Mouse (Mus musculus) heart, postnatal 0 days (tissue): ENCODE data around the gene Pik3c2b. TPM values are rescaled to one million over a fixed set of nuclear protein-coding genes. Genes with fewer than 3 reads are reported as not detected.

Experiments used
- ATAC-seq: fragments of 200-750 bp; cut with Nextera tagmentation; 2 replicates; pipeline ENCODE4 v1.8.0; 2017; ENCODE audit warnings: low read depth, moderate number of reproducible peaks, moderate library complexity; ENCODE audit not compliant: insufficient read depth
- DNase-seq: peaks from one replicate; pipeline ENCODE4 v3.0.0-alpha.2; 2016; ENCODE audit warnings: low spot score
- H3K27ac ChIP-seq: fragments of 300-500 bp; sonication (generic); 2 replicates; pipeline ENCODE4 v1.5.1; 2014; ENCODE audit warnings: low read depth, mild to moderate bottlenecking
- H3K27me3 ChIP-seq: fragments of 300-500 bp; sonication (generic); 2 replicates; pipeline ENCODE4 v1.6.1; 2014; ENCODE audit warnings: low read length, mixed read lengths; ENCODE audit not compliant: control insufficient read depth, insufficient read depth
- H3K36me3 ChIP-seq: fragments of 300-500 bp; sonication (generic); replicated peaks from 2 replicates; pipeline ENCODE4 v1.6.1; 2014; ENCODE audit warnings: low read length, mixed read lengths; ENCODE audit not compliant: control insufficient read depth, insufficient read depth
- H3K4me1 ChIP-seq: fragments of 300-500 bp; sonication (generic); 2 replicates; pipeline ENCODE4 v1.6.1; 2014; ENCODE audit warnings: antibody characterized with exemption; ENCODE audit not compliant: control insufficient read depth, insufficient read depth
- H3K4me2 ChIP-seq: fragments of 300-500 bp; sonication (generic); 2 replicates; pipeline ENCODE4 v1.6.1; 2014; ENCODE audit warnings: low read depth, mild to moderate bottlenecking, low read length, moderate library complexity
- H3K4me3 ChIP-seq: fragments of 300-500 bp; sonication (generic); 2 replicates; pipeline ENCODE4 v1.5.1; 2014; ENCODE audit warnings: low read depth, low read length
- H3K9ac ChIP-seq: fragments of 300-500 bp; sonication (generic); replicated peaks from 2 replicates; pipeline ENCODE4 v1.6.1; 2014; ENCODE audit warnings: low read depth, low read length, mixed read lengths
- H3K9me3 ChIP-seq: fragments of 300-500 bp; sonication (generic); replicated peaks from 2 replicates; pipeline ENCODE4 v1.6.1; 2016; ENCODE audit warnings: low read length; ENCODE audit not compliant: control insufficient read depth
- CTCF ChIP-seq: IDR thresholded peaks from 2 replicates; pipeline ENCODE4 v1.5.1; 2016; ENCODE audit warnings: antibody characterized with exemption, control low read depth, low read depth
- EP300 ChIP-seq: IDR thresholded peaks from 2 replicates; pipeline ENCODE4 v1.6.1; 2016; ENCODE audit warnings: antibody characterized with exemption, low read depth
- WGBS: fragments of 180-500 bp; shearing (Covaris S2); extraction: QIAGEN DNeasy Blood & Tissue Kit; methylation state at CpG from one replicate; pipeline ENCODE4 v1.1.7; 2014; 5-methylcytosine and 5-hydroxymethylcytosine counted together
- polyA plus RNA-seq: library from polyadenylated mRNA; unstranded; fragments of >200 nt; fragmentation: Nextera tagmentation; extraction: Ambion mirVana; gene quantifications from 2 replicates; pipeline ENCODE4 v1.2.1, GENCODE M21; 2015
- total RNA-seq: library from RNA; depleted of rRNA; stranded (reverse); fragments of >200 nt; gene quantifications from 2 replicates; pipeline ENCODE4 v1.2.3, GENCODE M21; 2014; ENCODE audit warnings: low replicate concordance

Gene Pik3c2b
- total and polyA plus RNA-seq, 2 experiments from 2014 or later = 7.8 to 16.3 TPM

- no peaks in the 10 kb centered on the region for H3K9me3 ChIP-seq
- H3K27ac ChIP-seq = no peak overlapping the region
- no peak overlapping the region for H3K4me3 ChIP-seq
- DNase-seq (no peak), ATAC-seq (no peak)
- no peak overlapping the region for H3K9ac ChIP-seq
- no peaks in the 10 kb centered on the region for H3K27me3 ChIP-seq
- H3K4me2 ChIP-seq = peak overlapping the region; percentile 14
- no peak for TF ChIP-seq EP300
- no peak for TF ChIP-seq CTCF
- H3K36me3 ChIP-seq = no peaks in the 10 kb centered on the region
- H3K4me1 ChIP-seq = peaks cover 22% of the 10 kb centered on the region
- WGBS = 41% methylated on average over 2 of the region's 2 CpGs
Observed at GRCm38 (mm10) chr1:133048690-133049089, 3.2 kb downstream of the Pik3c2b start.

- no peak overlapping the region for H3K27ac ChIP-seq
Observed at GRCm38 (mm10) chr1:133050001-133050431, 4.5 kb downstream of the Pik3c2b start.

GRCm38 (mm10) chr1:133051829-133052228 is 6.4 kb downstream of the Pik3c2b start:
- 93% methylated on average over 2 of the region's 2 CpGs for WGBS

More at GRCm38 (mm10) chr1:133050001-133050431, 4.5 kb downstream of the Pik3c2b start:
- H3K27me3 ChIP-seq = no peaks in the 10 kb centered on the region
- H3K4me1 ChIP-seq = peaks cover 22% of the 10 kb centered on the region
- H3K36me3 ChIP-seq = no peaks in the 10 kb centered on the region
- no peak for TF ChIP-seq CTCF
- no peak for TF ChIP-seq EP300
- no peak overlapping the region for H3K4me2 ChIP-seq
- 27% methylated on average over 11 of the region's 11 CpGs for WGBS
- H3K9me3 ChIP-seq = no peaks in the 10 kb centered on the region
- ATAC-seq (no peak), DNase-seq (no peak)
- H3K9ac ChIP-seq = no peak overlapping the region
- no peak overlapping the region for H3K4me3 ChIP-seq

GRCm38 (mm10) chr1:133053034-133053433 is 7.6 kb downstream of the Pik3c2b start:
- Histone ChIP-seq H3K27me3 (no peaks in the 10 kb centered on the region), H3K4me3 (no peak overlapping the region), H3K36me3 (no peaks in the 10 kb centered on the region), H3K4me2 (no peak overlapping the region), H3K4me1 (peaks cover 21% of the 10 kb centered on the region), H3K9ac (no peak overlapping the region), H3K9me3 (no peaks in the 10 kb centered on the region), H3K27ac (no peak overlapping the region)
- no peak for TF ChIP-seq CTCF
- no peak for TF ChIP-seq EP300
- ATAC-seq = no peak
- no peak for DNase-seq
- 55% methylated on average over 5 of the region's 5 CpGs for WGBS

More at GRCm38 (mm10) chr1:133051829-133052228, 6.4 kb downstream of the Pik3c2b start:
- no peak for TF ChIP-seq EP300
- 0 out of 2 replicates have a peak, but pooled peaks have one; percentile 11 for TF ChIP-seq CTCF
- ATAC-seq (no peak), DNase-seq (no peak)
- no peaks in the 10 kb centered on the region for H3K27me3 ChIP-seq
- no peaks in the 10 kb centered on the region for H3K9me3 ChIP-seq
- no peak overlapping the region for H3K4me3 ChIP-seq
- no peak overlapping the region for H3K4me2 ChIP-seq
- no peak overlapping the region for H3K9ac ChIP-seq
- no peak overlapping the region for H3K27ac ChIP-seq
- H3K36me3 ChIP-seq = no peaks in the 10 kb centered on the region
- peaks cover 20% of the 10 kb centered on the region for H3K4me1 ChIP-seq

- no peak overlapping the region for H3K27ac ChIP-seq
Observed at GRCm38 (mm10) chr1:133054326-133054725, 8.9 kb downstream of the Pik3c2b start.

More at GRCm38 (mm10) chr1:133054326-133054725, 8.9 kb downstream of the Pik3c2b start:
- DNase-seq = no peak
- H3K9ac ChIP-seq = no peak overlapping the region; the same call in 1 of the 2 replicates
- peaks cover 26% of the 10 kb centered on the region for H3K4me1 ChIP-seq
- no peaks in the 10 kb centered on the region for H3K9me3 ChIP-seq
- WGBS = 61% methylated on average over 8 of the region's 8 CpGs
- H3K27me3 ChIP-seq = no peaks in the 10 kb centered on the region
- no peak overlapping the region for H3K4me2 ChIP-seq
- no peaks in the 10 kb centered on the region for H3K36me3 ChIP-seq
- TF ChIP-seq CTCF (no peak), EP300 (no peak)
- ATAC-seq = no peak
- no peak overlapping the region for H3K4me3 ChIP-seq
